Mouse (Mus musculus): ENCODE data around the gene Vmn1r189. TPM values are rescaled to one million over a fixed set of nuclear protein-coding genes. Genes with fewer than 3 reads are reported as not detected.
"Not testable (repeated sequence)": the region's sequence is repeated elsewhere in the genome, so short reads cannot be mapped to it uniquely, and the experiment has no call there.

The Vmn1r189 gene
- not detected in 2 replicates for polyA plus RNA-seq (2015; fragmentation: Nextera tagmentation; extraction: Ambion mirVana)

DNA sequence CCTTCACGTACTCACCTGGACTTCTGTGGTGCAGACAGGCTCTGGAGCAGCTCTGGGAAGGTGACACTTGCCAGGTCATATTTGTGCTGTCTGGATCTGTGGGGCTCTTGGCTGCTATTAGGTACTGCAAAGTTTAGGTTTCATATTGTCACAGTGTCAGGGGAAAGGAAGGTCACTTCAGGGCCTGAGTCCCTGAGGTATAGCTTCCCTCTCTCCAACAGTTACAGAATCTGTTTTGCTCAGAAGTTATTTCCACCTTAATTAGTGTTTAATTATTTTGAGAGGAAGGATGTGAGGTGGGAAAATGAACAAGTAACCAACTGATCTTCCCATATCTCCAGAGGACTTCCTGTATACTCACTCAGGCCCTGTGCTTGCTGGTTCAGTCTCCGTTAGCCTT, at the start of gene Vmn1r189:
Gene Vmn1r189 (minus strand): TSS at position 101 of the 400 bp plus-strand sequence.
- not testable (repeated sequence) for H3K9me3 ChIP-seq; H3K4me2 ChIP-seq (replicated peaks); H3K27ac ChIP-seq; ATAC-seq; H3K36me3 ChIP-seq; H3K4me1 ChIP-seq (replicated peaks); H3K4me3 ChIP-seq (replicated peaks); H3K9ac ChIP-seq; H3K27me3 ChIP-seq (replicated peaks)
- WGBS = 68% methylated on average over 2 of the region's 2 CpGs

DNA sequence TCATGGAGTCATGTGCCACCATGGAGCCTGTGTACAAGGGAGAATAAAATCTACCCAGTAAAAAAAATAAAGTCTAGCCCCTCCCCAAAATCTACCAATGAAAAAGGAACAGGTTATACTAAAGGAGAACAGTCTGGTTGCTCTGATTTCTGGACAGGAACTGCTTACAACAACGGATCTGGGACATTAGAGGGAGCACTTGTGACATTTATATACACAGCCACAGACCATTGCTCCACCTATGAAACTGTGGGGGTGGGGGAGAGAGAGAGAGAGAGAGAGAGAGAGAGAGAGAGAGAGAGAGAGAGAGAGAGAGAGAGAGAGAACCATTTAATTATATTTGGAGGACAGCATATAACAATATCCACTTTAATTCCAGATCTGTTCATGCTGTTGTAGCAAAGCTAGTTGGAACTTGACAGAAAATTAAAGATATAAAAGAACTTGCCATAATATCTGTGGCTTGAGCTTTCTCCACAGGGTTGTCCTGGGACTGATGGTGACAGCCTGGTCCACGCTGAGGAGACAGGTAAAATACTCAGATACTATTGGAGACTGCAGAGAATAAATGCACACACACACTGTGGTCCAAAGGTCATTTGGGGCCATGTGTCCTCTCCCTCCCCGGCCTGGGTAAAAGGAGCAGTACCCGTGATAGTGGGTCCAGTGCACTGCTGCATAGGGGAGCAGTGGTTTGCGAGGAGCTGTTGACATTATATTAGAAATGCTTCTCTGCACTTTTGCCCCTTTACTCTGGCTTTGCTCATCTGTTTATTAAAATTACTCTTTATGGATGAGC, 31.1 kb upstream of the Vmn1r189 start:
- peak; percentile 53; the same call in 1 of the 2 replicates for ATAC-seq
- not testable (repeated sequence) for H3K27ac ChIP-seq; H3K36me3 ChIP-seq; H3K9me3 ChIP-seq; H3K4me2 ChIP-seq (replicated peaks); H3K4me3 ChIP-seq (replicated peaks); H3K4me1 ChIP-seq (replicated peaks); H3K27me3 ChIP-seq (replicated peaks); H3K9ac ChIP-seq
- WGBS = 59% methylated on average over 5 of the region's 5 CpGs

DNA sequence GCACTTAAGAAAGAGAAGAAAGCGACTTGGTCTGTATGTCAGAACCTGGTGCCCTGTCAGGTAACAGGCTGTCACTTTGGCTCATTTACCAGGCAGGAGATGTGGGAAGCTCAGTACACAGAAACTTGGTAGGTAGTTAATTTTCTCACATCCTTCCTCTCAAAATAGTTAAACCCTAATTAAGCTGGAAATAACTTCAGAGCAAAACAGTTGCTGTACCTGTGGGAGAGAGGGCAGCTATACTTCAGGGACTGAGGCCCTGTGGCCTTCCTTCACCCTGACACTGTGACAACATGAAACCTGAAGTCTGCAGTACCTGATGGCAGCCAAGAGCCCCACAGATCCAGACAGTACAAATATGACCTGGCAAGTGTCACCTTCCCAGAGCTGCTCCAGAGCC, 21.5 kb downstream of the Vmn1r189 start, which contains the start of gene Vmn1r188:
Gene Vmn1r188 (plus strand): TSS at position 301 of the 400 bp plus-strand sequence.
- not testable (repeated sequence) for H3K4me3 ChIP-seq (replicated peaks); H3K9me3 ChIP-seq; ATAC-seq

DNA sequence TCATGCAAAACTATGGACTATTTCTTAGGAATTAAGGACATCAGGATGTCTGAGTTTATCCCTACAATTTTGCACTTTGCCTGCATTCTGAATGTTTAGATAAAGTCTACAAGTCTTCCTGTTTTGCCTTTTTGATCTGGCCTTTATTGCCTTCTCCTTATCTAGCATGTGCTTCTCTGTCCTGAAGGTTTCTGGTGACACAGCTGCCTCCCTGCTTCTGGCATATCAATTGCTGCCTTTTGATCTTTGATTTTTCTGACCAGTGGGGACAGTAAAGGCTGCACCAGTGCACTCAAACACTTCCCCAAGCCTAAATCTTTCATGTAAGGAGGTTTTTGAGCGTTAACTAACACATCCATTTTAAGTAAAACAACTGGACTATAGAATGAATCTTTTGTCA, 42.2 kb downstream of the Vmn1r189 start:
- Histone ChIP-seq H3K9me3 (no peaks in the 10 kb centered on the region), H3K27me3 (replicated peaks) (no peaks in the 10 kb centered on the region), H3K4me3 (replicated peaks) (no peak overlapping the region), H3K9ac (no peak overlapping the region), H3K4me2 (replicated peaks) (no peak overlapping the region), H3K4me1 (replicated peaks) (no peaks in the 10 kb centered on the region), H3K27ac (no peak overlapping the region), H3K36me3 (no peaks in the 10 kb centered on the region)
- 44% methylated on average over 1 of the region's 1 CpGs for WGBS
- peak; percentile 51; the same call in 1 of the 2 replicates for ATAC-seq

More for the DNA sequence above, 21.5 kb downstream of the Vmn1r189 start, which contains the start of gene Vmn1r188:
- H3K4me2 ChIP-seq (replicated peaks); H3K9ac ChIP-seq; H3K36me3 ChIP-seq; H3K27ac ChIP-seq; H3K27me3 ChIP-seq (replicated peaks); H3K4me1 ChIP-seq (replicated peaks): not testable (repeated sequence)
- WGBS = 76% methylated on average over 1 of the region's 1 CpGs

DNA sequence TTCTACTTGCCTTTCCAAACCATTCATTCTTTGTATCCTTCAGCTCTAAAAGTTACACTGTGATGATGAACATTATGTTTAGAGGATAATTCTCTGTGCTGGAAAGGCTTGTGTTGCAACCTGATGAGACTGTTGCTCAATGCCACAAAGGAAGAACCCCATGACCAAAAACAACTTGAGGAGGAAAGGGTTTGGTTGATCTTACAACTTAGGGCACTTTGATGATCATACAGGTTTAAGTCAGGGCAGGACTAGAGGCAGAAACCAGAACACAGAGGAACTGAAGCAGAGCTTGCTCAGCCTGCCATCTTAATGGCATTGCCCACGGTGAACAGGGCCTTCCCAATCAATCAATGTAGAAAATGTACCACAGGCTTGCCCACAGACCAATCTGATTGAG, 44.2 kb downstream of the Vmn1r189 start:
- no peak overlapping the region for H3K4me3 ChIP-seq (replicated peaks)
- H3K9me3 ChIP-seq = no peaks in the 10 kb centered on the region
- WGBS = 77% methylated on average over 1 of the region's 1 CpGs
- no peaks in the 10 kb centered on the region for H3K4me1 ChIP-seq (replicated peaks)
- no peak overlapping the region for H3K9ac ChIP-seq
- H3K36me3 ChIP-seq = no peaks in the 10 kb centered on the region
- no peak for ATAC-seq
- H3K27ac ChIP-seq = no peak overlapping the region
- no peak overlapping the region for H3K4me2 ChIP-seq (replicated peaks)
- H3K27me3 ChIP-seq (replicated peaks) = no peaks in the 10 kb centered on the region

DNA sequence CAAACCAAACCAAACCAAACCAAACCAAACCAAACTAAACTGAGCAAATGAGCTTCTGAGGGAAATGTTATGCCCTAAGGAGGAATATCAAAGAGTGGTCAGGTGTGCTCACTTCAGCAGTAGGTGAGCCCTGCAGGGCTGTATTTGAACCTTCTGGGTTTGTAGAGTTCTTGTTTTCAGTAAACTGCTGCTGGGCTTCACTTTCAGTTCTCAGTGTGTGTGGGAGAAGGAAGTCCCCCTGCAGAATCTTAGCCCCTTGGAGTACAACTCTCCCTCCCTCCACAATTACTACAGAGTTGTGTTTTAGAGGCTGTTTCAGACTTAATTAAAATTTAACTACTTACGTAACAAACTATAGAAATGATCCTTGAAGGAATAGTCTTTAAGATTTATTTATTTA, 51.9 kb downstream of the Vmn1r189 start:
- Histone ChIP-seq H3K4me1 (replicated peaks) (no peaks in the 10 kb centered on the region), H3K36me3 (no peaks in the 10 kb centered on the region), H3K4me2 (replicated peaks) (no peak overlapping the region), H3K9me3 (no peaks in the 10 kb centered on the region), H3K4me3 (replicated peaks) (no peak overlapping the region), H3K27ac (no peak overlapping the region), H3K9ac (no peak overlapping the region), H3K27me3 (replicated peaks) (no peaks in the 10 kb centered on the region)
- WGBS = 89% methylated on average over 1 of the region's 1 CpGs
- ATAC-seq = no peak

DNA sequence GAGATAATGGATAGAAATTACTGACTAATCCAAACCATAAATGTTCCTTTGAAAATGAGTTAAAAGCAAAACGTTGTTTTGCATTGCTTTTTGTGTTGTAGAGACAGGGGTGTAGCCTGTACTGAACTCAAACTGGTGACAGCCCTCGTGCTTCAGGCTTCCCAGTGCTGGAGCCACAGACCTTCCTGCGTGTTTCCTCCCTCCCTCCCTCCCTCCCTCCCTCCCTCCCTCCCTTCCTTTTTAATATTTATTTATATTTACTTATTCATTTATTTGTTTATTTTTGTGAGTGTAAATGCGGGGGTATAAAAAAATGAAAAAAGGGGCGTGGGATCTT, 54.1 kb downstream of the Vmn1r189 start:
- Histone ChIP-seq H3K27me3 (replicated peaks) (no peaks in the 10 kb centered on the region), H3K9me3 (no peaks in the 10 kb centered on the region), H3K36me3 (no peaks in the 10 kb centered on the region), H3K4me3 (replicated peaks) (peak overlapping the region; percentile 50), H3K9ac (peak overlapping the region; percentile 47), H3K27ac (peak overlapping the region; percentile 88; the same call in 1 of the 2 replicates), H3K4me1 (replicated peaks) (no peaks in the 10 kb centered on the region), H3K4me2 (replicated peaks) (peak overlapping the region; percentile 68)
- peak; percentile 26; the same call in 1 of the 2 replicates for ATAC-seq
- WGBS = 12% methylated on average over 5 of the region's 5 CpGs

DNA sequence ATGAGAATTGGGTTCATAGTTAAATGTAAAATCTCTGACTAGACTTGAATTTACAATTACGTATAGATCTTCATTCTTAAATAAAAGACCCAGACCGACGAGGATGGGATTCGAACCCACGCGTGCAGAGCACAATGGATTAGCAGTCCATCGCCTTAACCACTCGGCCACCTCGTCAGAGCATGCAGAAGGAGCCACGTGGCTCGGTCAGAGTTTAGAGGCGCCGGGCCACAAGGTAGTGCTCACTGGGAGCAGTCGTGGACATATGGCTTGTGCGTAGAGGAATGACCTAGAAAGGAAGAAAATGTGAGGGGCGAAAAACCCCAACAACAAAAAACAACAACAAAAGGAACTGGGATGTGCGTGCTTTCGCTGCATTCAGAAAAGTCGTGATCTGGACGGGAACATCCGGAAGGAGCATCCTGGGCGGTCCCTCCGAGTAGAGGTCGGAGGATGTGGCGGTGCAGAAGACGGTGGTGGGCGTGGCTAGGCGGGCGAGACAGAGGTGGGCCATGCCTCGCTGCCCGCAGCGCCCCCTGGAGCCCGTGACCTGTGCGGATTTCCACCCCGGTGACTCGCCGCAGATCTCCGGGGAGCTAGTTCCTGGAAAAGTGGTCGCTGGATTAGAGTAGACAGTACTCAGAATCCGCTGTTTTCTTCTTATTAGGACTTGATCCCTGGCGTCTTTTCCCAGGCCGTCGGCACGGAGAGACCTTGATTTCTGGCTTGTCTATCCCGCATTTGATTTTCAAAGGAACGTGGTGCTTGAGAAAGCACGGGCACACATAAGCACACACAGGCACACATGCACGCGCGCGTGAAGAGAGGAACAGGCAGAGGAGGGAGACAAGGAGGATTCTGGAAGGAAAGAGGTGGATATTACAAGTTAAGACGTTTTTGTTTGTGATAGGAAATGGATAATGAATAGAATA, 54.8 kb downstream of the Vmn1r189 start:
- Histone ChIP-seq H3K36me3 (no peaks in the 10 kb centered on the region), H3K9me3 (no peaks in the 10 kb centered on the region), H3K4me2 (replicated peaks) (peak overlapping the region; percentile 68), H3K27ac (peak overlapping the region; percentile 88), H3K4me1 (replicated peaks) (no peaks in the 10 kb centered on the region), H3K27me3 (replicated peaks) (no peaks in the 10 kb centered on the region), H3K9ac (peak overlapping the region; percentile 47), H3K4me3 (replicated peaks) (peak overlapping the region; percentile 50)
- ATAC-seq = peak; percentile 98
- under 1% methylated on average over 52 of the region's 52 CpGs for WGBS

Other genes with a start within 250 kb of the Vmn1r189 start
- 6.2 and 7.5 TPM in 2 replicates for gene Zfp184, start 160.7 kb downstream of the Vmn1r189 start, polyA plus RNA-seq (2015; fragmentation: Nextera tagmentation; extraction: Ambion mirVana)
- gene Pom121l2, start 124.6 kb downstream of the Vmn1r189 start, polyA plus RNA-seq (2015; fragmentation: Nextera tagmentation; extraction: Ambion mirVana) = 0.06 TPM in 1 of 2 replicates, not detected in the other
- 1.4 and 1.5 TPM in 2 replicates for gene Prss16, start 96.1 kb downstream of the Vmn1r189 start, polyA plus RNA-seq (2015; fragmentation: Nextera tagmentation; extraction: Ambion mirVana)
- gene Hist1h2ah, start 70.3 kb downstream of the Vmn1r189 start, polyA plus RNA-seq (2015; fragmentation: Nextera tagmentation; extraction: Ambion mirVana) = 3.0 and 7.8 TPM in 2 replicates
- gene Hist1h2bk, start 70.0 kb downstream of the Vmn1r189 start, polyA plus RNA-seq (2015; fragmentation: Nextera tagmentation; extraction: Ambion mirVana) = 5.0 and 5.8 TPM in 2 replicates
- 21.0 and 23.6 TPM in 2 replicates for gene Hist1h4i, start 64.5 kb downstream of the Vmn1r189 start, polyA plus RNA-seq (2015; fragmentation: Nextera tagmentation; extraction: Ambion mirVana)
- gene Hist1h2ag, start 62.9 kb downstream of the Vmn1r189 start, polyA plus RNA-seq (2015; fragmentation: Nextera tagmentation; extraction: Ambion mirVana) = 23.9 and 40.6 TPM in 2 replicates
- gene Hist1h2bj, start 62.6 kb downstream of the Vmn1r189 start, polyA plus RNA-seq (2015; fragmentation: Nextera tagmentation; extraction: Ambion mirVana) = 9.6 and 9.9 TPM in 2 replicates
- not detected in 2 replicates for gene Vmn1r188, start 21.4 kb downstream of the Vmn1r189 start, polyA plus RNA-seq (2015; fragmentation: Nextera tagmentation; extraction: Ambion mirVana)
- gene Vmn1r191, start 78.1 kb upstream of the Vmn1r189 start, polyA plus RNA-seq (2015; fragmentation: Nextera tagmentation; extraction: Ambion mirVana) = not detected in 2 replicates
- gene Vmn1r192, start 85.3 kb upstream of the Vmn1r189 start, polyA plus RNA-seq (2015; fragmentation: Nextera tagmentation; extraction: Ambion mirVana) = not detected in 2 replicates
- not detected in 2 replicates for gene Vmn1r193, start 117.3 kb upstream of the Vmn1r189 start, polyA plus RNA-seq (2015; fragmentation: Nextera tagmentation; extraction: Ambion mirVana)
- gene Vmn1r194, start 138.4 kb upstream of the Vmn1r189 start, polyA plus RNA-seq (2015; fragmentation: Nextera tagmentation; extraction: Ambion mirVana) = not detected in 2 replicates
- not detected in 2 replicates for gene Vmn1r195, start 164.7 kb upstream of the Vmn1r189 start, polyA plus RNA-seq (2015; fragmentation: Nextera tagmentation; extraction: Ambion mirVana)
- not detected in 2 replicates for gene Vmn1r196, start 184.1 kb upstream of the Vmn1r189 start, polyA plus RNA-seq (2015; fragmentation: Nextera tagmentation; extraction: Ambion mirVana)
- gene Vmn1r197, start 218.8 kb upstream of the Vmn1r189 start, polyA plus RNA-seq (2015; fragmentation: Nextera tagmentation; extraction: Ambion mirVana) = not detected in 2 replicates
- not detected in 2 replicates for gene Vmn1r198, start 244.5 kb upstream of the Vmn1r189 start, polyA plus RNA-seq (2015; fragmentation: Nextera tagmentation; extraction: Ambion mirVana)